Mouse (Mus musculus) liver, embryonic 16.5 days (tissue): ENCODE measurements at regions not wholly inside any gene's neighbourhood (a gene's known extent, or its start where the extent isn't known, plus 50 kb on each side); places are given as distances from the start of the nearest gene placed in this dataset.

Experiments
- ATAC-seq: fragments of 200-750 bp; cut with Nextera tagmentation; 2 replicates; pipeline ENCODE4 v1.8.0; 2017; ENCODE audit warnings: low read depth, mild to moderate bottlenecking, moderate number of reproducible peaks, moderate library complexity
- H3K27ac ChIP-seq: fragments of 300-500 bp; sonication (generic); 2 replicates; pipeline ENCODE4 v1.5.1; 2014; ENCODE audit warnings: mild to moderate bottlenecking, low read length
- H3K27me3 ChIP-seq: fragments of 300-500 bp; sonication (generic); 2 replicates; pipeline ENCODE4 v1.6.1; 2014; ENCODE audit warnings: low read depth, low read length, mixed read lengths; ENCODE audit not compliant: control insufficient read depth, insufficient read depth
- H3K36me3 ChIP-seq: fragments of 300-500 bp; sonication (generic); 2 replicates; pipeline ENCODE4 v1.6.1; 2014; ENCODE audit warnings: mild to moderate bottlenecking; ENCODE audit not compliant: control insufficient read depth, insufficient read depth
- H3K4me1 ChIP-seq: fragments of 300-500 bp; sonication (generic); 2 replicates; pipeline ENCODE4 v1.6.1; 2014; ENCODE audit warnings: low read depth, low read length, mixed read lengths; ENCODE audit not compliant: control insufficient read depth
- H3K4me2 ChIP-seq: fragments of 300-500 bp; sonication (generic); 2 replicates; pipeline ENCODE4 v1.6.1; 2014; ENCODE audit warnings: low read depth, low read length, mixed read lengths
- H3K4me3 ChIP-seq: fragments of 300-500 bp; sonication (generic); 2 replicates; pipeline ENCODE4 v1.5.1; 2014; ENCODE audit warnings: low read depth, mild to moderate bottlenecking, low read length
- H3K9ac ChIP-seq: fragments of 300-500 bp; sonication (generic); 2 replicates; pipeline ENCODE4 v1.6.1; 2014; ENCODE audit warnings: low read depth, low read length
- H3K9me3 ChIP-seq: fragments of 300-500 bp; sonication (generic); replicated peaks from 2 replicates; pipeline ENCODE4 v1.6.1; 2016; ENCODE audit warnings: low read length; ENCODE audit not compliant: control insufficient read depth
- WGBS: fragments of 180-500 bp; shearing (Covaris S2); extraction: QIAGEN DNeasy Blood & Tissue Kit; methylation state at CpG from one replicate; pipeline ENCODE4 v1.1.7; 2014; ENCODE audit not compliant: insufficient replicate concordance; 5-methylcytosine and 5-hydroxymethylcytosine counted together

DNA sequence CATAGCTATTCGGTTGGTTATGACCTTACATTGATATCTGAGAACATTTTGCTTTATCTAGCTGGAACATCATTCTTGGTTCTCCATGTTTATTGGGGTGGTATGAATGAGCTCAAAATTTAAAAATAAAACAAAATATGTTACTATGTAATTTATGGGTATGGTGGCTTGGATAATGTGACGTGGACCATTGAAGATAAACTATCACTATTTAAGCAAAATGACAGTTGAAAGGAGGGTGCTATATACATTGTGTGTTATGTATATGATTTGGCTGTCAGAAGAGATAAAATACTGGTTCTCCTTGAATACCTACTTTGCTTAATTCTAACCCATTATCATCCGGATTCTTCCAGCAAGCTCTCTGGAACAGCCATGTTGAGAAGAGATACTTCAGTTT is 424.2 kb upstream of the Zeb2 start:
- H3K27me3 ChIP-seq, result no peaks in the 10 kb centered on the region
- H3K27ac ChIP-seq, result no peak overlapping the region
- no peak overlapping the region for H3K9ac ChIP-seq
- no peak overlapping the region for H3K4me3 ChIP-seq
- WGBS, result 53% methylated on average over 3 of the region's 3 CpGs
- no peaks in the 10 kb centered on the region for H3K9me3 ChIP-seq
- ATAC-seq, result no peak
- no peaks in the 10 kb centered on the region for H3K4me1 ChIP-seq
- H3K36me3 ChIP-seq, result no peaks in the 10 kb centered on the region
- H3K4me2 ChIP-seq, result no peak overlapping the region

DNA sequence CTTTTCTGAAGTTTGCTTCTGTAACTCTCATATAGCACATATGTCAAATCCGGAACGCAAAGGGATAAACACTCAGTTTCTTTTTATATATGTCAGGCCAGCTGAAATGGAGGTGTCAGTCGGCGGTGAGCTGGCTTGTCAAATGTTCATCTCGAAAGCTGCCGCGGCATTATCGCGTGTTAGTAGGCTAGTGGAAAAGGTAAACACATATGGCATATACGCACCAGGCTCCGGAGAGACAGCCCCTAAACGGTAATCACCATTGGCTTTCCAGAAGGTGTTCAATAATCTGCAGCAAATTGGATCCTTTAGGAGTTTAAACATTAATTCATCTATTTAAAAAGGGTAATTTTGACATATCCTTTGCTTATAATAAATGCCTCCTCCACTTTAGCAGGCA is 421.8 kb upstream of the Zeb2 start:
- no peak overlapping the region for H3K9ac ChIP-seq
- no peak overlapping the region for H3K4me3 ChIP-seq
- H3K4me1 ChIP-seq, result no peaks in the 10 kb centered on the region
- H3K27me3 ChIP-seq, result no peaks in the 10 kb centered on the region
- no peaks in the 10 kb centered on the region for H3K9me3 ChIP-seq
- no peak for ATAC-seq
- no peaks in the 10 kb centered on the region for H3K36me3 ChIP-seq
- 81% methylated on average over 12 of the region's 12 CpGs for WGBS
- H3K27ac ChIP-seq, result no peak overlapping the region
- H3K4me2 ChIP-seq, result no peak overlapping the region

DNA sequence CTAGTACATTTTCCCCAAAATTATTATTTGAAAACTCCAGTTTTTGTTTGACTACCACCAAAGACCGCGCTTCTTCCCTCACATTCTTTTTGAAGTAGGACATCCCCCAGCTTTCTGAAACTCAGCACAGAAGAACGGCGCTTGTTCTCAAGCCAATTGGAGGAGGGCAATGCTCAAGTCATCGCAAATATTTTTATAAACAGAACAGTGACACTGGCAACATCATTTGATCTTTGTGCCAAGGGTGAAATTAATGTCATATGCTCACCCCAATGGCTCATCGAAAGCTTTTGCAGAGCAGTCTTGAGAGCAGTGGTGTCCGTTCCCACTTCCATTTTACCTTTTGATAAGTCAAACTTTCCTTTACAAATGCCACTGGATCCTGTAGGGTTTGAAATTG is 420.5 kb upstream of the Zeb2 start:
- 78% methylated on average over 7 of the region's 7 CpGs for WGBS
- no peaks in the 10 kb centered on the region for H3K36me3 ChIP-seq
- H3K27ac ChIP-seq, result no peak overlapping the region
- no peak overlapping the region for H3K4me2 ChIP-seq
- no peaks in the 10 kb centered on the region for H3K9me3 ChIP-seq
- no peak overlapping the region for H3K4me3 ChIP-seq
- ATAC-seq, result no peak
- H3K27me3 ChIP-seq, result no peaks in the 10 kb centered on the region
- no peak overlapping the region for H3K9ac ChIP-seq
- H3K4me1 ChIP-seq, result no peaks in the 10 kb centered on the region

DNA sequence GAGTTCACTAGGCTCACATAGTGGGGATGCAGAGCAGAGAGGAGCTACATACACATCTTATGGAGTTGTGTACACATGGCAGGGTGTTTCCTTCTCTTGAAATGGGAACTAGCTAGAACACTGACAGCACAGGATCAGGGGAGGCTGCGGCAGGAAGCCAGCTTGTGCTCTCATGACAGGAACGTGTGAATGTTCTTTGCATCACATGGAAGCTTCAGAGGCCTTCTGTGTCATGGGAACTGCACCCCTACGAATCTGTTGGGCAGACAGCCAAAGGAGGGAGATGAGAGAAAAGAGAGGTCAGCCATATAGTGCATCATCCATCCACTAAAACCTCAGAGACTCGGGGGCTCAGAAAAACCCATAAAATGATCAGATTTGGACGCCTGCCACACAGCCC is 417.6 kb upstream of the Zeb2 start:
- Histone ChIP-seq H3K9me3 (no peaks in the 10 kb centered on the region), H3K4me3 (no peak overlapping the region), H3K27ac (no peak overlapping the region), H3K4me2 (no peak overlapping the region), H3K9ac (no peak overlapping the region), H3K4me1 (no peaks in the 10 kb centered on the region), H3K27me3 (no peaks in the 10 kb centered on the region), H3K36me3 (no peaks in the 10 kb centered on the region)
- 45% methylated on average over 5 of the region's 5 CpGs for WGBS
- no peak for ATAC-seq

DNA sequence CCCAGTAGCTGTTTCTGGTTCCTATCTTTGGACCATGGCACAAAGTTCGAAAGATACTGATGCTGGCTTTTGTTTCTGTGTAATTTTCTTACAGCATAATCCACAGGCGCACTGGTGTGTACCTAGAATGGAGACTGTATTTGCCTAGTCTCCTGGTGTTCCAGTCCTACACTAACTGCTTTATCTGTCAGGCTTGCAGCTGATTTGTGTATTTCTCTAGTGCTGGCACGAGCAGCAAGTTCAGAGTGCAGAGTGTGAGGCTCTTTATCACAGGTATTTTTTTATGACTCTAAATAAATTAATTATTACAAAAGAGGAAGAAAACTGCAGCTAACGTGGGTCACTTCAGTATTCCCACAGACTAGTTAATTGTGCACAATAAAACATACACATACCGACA is 405.1 kb upstream of the Zeb2 start:
- no peak overlapping the region for H3K4me2 ChIP-seq
- H3K27me3 ChIP-seq, result no peaks in the 10 kb centered on the region
- no peak overlapping the region for H3K9ac ChIP-seq
- ATAC-seq, result no peak
- H3K4me3 ChIP-seq, result no peak overlapping the region
- H3K9me3 ChIP-seq, result no peaks in the 10 kb centered on the region
- 62% methylated on average over 5 of the region's 5 CpGs for WGBS
- H3K36me3 ChIP-seq, result no peaks in the 10 kb centered on the region
- no peak overlapping the region for H3K27ac ChIP-seq
- no peaks in the 10 kb centered on the region for H3K4me1 ChIP-seq

DNA sequence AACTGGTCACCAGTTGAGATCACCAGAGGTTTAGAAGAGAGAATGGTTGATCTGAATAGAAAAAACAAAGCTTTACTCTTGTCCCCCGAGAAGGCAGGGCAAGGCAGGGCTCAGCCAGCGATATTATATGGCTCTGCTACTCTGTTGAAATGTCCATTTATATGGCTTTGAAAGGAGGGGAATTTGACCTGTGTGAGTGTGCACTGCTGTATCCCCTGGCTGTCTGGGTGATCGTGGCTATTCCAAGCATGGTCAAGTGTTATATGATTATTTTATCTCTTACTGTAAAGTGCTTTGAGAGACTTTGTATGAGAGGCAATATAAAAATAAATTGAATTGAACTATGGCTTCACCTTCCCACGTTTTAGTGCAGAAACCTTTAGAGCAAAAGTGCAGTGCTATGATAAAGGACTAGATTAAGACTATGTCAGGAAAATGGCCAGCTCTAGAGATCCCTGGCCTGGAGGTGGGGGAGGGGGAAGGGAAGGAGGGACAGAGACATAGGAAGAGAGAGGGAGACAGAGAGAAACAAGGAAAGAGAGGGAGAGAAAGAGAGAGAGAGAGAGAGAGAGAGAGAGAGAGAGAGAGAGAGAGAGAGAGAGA is 402.5 kb upstream of the Zeb2 start:
- H3K36me3 ChIP-seq, result no peaks in the 10 kb centered on the region
- no peaks in the 10 kb centered on the region for H3K4me1 ChIP-seq
- no peak overlapping the region for H3K4me3 ChIP-seq
- H3K9ac ChIP-seq, result no peak overlapping the region
- ATAC-seq, result no peak
- H3K27me3 ChIP-seq, result no peaks in the 10 kb centered on the region
- H3K9me3 ChIP-seq, result no peaks in the 10 kb centered on the region
- WGBS, result 37% methylated on average over 4 of the region's 4 CpGs
- H3K27ac ChIP-seq, result no peak overlapping the region
- no peak overlapping the region for H3K4me2 ChIP-seq

DNA sequence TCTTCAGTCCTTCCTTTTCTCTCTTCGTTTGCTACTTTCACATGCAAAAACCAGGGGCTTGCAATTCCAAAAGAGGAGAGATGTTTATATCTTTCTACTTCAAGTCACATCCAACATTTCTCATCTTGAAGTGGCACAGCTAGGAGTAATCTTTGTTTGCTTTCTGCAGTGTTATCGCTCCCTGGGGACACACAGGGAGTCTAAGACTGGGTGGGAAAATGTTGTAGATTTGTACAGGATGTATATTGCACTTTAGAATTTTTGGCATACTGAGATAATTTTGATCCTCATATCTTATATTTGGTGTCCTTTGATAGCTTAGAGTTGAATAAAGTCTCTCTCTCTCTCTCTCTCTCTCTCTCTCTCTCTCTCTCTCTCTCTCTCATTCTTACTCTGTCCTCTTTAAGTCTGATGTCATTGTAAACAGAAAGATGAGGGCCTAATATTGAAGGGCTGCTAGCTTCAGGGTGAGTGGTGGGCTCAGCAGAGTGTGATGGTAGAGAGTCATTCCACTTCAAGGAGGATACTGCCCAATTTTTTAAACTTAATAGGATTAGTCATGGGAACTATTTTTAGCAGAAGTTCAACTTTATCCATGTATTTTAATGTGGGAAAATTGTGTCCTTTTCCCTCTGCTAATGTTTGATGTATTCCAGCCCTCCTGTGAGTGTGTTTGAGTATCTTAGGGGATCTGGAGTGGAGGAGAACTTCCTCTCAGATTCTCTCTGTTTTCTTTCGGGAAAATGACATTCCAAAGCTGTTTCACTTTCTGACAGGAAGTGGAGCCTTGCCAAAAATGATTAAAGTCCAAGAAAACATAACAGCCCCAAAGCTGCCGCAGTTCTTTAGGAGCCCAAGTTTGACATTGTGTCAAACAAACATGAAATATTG is 397.3 kb upstream of the Zeb2 start:
- Histone ChIP-seq H3K4me2 (no peak overlapping the region), H3K9me3 (no peaks in the 10 kb centered on the region), H3K36me3 (no peaks in the 10 kb centered on the region), H3K9ac (no peak overlapping the region), H3K4me3 (no peak overlapping the region), H3K27me3 (no peaks in the 10 kb centered on the region), H3K27ac (no peak overlapping the region), H3K4me1 (no peaks in the 10 kb centered on the region)
- no peak for ATAC-seq
- WGBS, result 52% methylated on average over 4 of the region's 4 CpGs

DNA sequence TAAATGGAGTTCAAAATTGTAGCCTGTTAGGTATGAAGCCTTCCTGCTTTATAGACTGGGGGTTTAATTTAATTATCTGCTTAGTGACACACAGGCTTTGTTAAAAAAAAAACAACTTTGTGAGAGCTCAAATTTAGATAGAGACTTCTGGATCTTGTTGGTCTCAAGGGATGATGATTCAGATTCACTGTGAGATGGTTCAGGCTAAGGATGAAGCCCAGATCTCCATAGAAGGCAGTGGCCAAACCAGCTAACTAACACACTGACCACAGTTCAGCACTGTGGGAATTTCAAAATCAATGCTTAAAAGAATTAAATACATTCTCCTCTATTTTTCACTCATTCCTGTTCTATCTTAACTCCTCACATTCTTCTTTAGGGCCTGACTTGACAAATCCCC is 395.7 kb upstream of the Zeb2 start:
- Histone ChIP-seq H3K4me3 (no peak overlapping the region), H3K4me1 (no peaks in the 10 kb centered on the region), H3K4me2 (no peak overlapping the region), H3K9ac (no peak overlapping the region), H3K9me3 (no peaks in the 10 kb centered on the region), H3K27ac (no peak overlapping the region), H3K36me3 (no peaks in the 10 kb centered on the region), H3K27me3 (no peaks in the 10 kb centered on the region)
- ATAC-seq, result no peak

DNA sequence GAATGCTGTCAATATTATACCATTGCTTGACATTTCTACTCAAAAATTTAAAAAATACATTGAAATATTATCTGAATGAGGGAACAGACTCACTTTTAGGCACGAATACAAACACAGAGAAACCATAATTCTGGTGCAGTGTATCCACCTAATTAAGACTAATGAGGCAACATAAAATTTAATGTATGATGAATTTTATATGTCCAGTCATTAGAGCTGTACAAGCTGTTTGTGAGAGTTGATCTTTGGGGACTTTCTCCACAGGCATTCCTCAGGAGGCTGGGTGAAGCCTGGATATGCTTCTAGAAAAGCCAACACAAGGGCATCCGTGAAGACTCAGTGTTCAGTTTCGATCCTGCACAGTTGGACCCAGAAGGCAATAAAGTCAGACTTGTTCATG is 394.6 kb upstream of the Zeb2 start:
- no peak overlapping the region for H3K27ac ChIP-seq
- no peaks in the 10 kb centered on the region for H3K36me3 ChIP-seq
- no peak for ATAC-seq

More for the DNA sequence above, 394.6 kb upstream of the Zeb2 start:
- H3K4me2 ChIP-seq, result no peak overlapping the region
- H3K9ac ChIP-seq, result no peak overlapping the region
- no peaks in the 10 kb centered on the region for H3K4me1 ChIP-seq
- WGBS, result 63% methylated on average over 3 of the region's 3 CpGs
- H3K27me3 ChIP-seq, result no peaks in the 10 kb centered on the region
- H3K4me3 ChIP-seq, result no peak overlapping the region
- H3K9me3 ChIP-seq, result no peaks in the 10 kb centered on the region
